Mouse (Mus musculus): ENCODE results near the gene Ccdc102a.

DNA sequence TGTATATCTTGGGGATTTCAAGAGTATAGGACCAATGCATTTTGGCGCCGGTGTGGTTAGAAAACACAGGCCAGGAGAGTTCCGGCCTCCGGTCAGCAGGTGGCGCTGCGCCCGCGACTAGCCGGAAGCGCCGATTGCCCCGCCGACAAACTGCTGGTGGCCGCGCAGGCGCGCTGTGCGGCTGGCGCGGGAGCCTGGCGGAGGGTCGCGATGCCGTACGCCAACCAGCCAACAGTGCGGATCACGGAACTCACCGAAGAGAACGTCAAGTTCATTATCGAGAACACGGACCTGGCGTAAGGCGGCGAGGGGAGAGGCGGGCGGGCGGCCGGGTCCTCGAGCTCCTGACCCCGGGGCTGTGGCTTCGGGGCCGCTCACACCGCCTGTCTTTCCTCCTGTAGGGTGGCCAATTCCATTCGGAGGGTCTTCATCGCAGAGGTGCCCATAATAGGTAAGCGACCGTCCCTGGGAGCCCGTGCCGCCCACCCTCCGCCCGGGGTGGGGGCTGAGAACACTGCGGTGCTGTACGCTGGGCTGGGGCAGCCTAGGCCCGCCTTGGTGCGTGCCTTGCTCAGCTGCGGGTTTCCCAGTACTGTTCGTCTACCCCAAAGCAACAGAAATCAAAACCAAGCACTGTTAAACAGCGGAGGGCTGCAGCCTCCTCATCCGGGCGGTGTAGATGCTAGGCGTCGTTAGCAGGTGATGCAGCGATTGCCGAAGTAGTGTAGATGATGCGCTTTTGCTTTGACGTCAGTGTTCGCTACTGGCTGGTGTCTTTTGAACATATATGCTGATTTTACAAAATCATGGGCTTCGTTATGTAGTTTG is 60.3 kb downstream of the Ccdc102a start, which contains the start of gene Polr2c:
- TF ChIP-seq CTCF (IDR thresholded peaks at IDR 0.05; ENCODE audit: borderline replicate concordance, extremely low read depth, insufficient read depth, insufficient read length) (peak; percentile 94), POLR2A (IDR thresholded peaks at IDR 0.05; ENCODE audit: borderline replicate concordance, extremely low read depth, insufficient read depth, insufficient read length, poor library complexity, severe bottlenecking) (peak; percentile 86)
